Mouse (Mus musculus) left cerebral cortex, adult 18-20 months (tissue): ENCODE results near the gene Zmiz1. TPM values are rescaled to one million over a fixed set of nuclear protein-coding genes. Genes with fewer than 3 reads are reported as not detected.

Experiments used
- DNase-seq, 2 experiments: peaks; one replicate each; pipeline ENCODE4 v3.0.0; 2021 to 2022; ENCODE audit warnings: low spot score in 2 of 2, mixed read lengths in 1 of 2
- total RNA-seq, 2 experiments: library from RNA; stranded (reverse); gene quantifications; 2 replicates each; pipeline ENCODE4 v1.2.3; 2021

The Zmiz1 gene
- total RNA-seq, 2 experiments from 2014 or later, result 89.2 to 100 TPM

- no peak for DNase-seq
Measured at GRCm38 (mm10) chr14:25667587-25667986, 208.6 kb downstream of the Zmiz1 start.

- no peak for DNase-seq
Measured at GRCm38 (mm10) chr14:25679625-25680024, 220.6 kb downstream of the Zmiz1 start.

- no peak for DNase-seq
Measured at GRCm38 (mm10) chr14:25682020-25682419, 223.0 kb downstream of the Zmiz1 start.

GRCm38 (mm10) chr14:25686216-25686945, 227.4 kb downstream of the Zmiz1 start:
- DNase-seq, result no peak

GRCm38 (mm10) chr14:25686983-25687901, 228.3 kb downstream of the Zmiz1 start:
- no peak for DNase-seq

- no peak for DNase-seq
Measured at GRCm38 (mm10) chr14:25693271-25693887, 234.4 kb downstream of the Zmiz1 start.

- peak; percentile 95 to 98 for DNase-seq
Measured at GRCm38 (mm10) chr14:25693888-25694568, 235.0 kb downstream of the Zmiz1 start, which contains the start of gene Ppif. Ppif (plus strand) TSS chr14:25694154.

GRCm38 (mm10) chr14:25694569-25694897, 235.5 kb downstream of the Zmiz1 start:
- no peak for DNase-seq

- DNase-seq, result no peak
Measured at GRCm38 (mm10) chr14:25695059-25695458, 236.1 kb downstream of the Zmiz1 start.

GRCm38 (mm10) chr14:25696356-25696755, 237.4 kb downstream of the Zmiz1 start:
- DNase-seq, result no peak

- DNase-seq, result no peak
Measured at GRCm38 (mm10) chr14:25701986-25702385, 243.0 kb downstream of the Zmiz1 start.

- peak; percentile 47 to 63 for DNase-seq
Measured at GRCm38 (mm10) chr14:25707691-25708181, 248.8 kb downstream of the Zmiz1 start.

- DNase-seq, result no peak
Measured at GRCm38 (mm10) chr14:25708451-25708850, 249.5 kb downstream of the Zmiz1 start.

GRCm38 (mm10) chr14:25708917-25709316, 249.9 kb downstream of the Zmiz1 start:
- DNase-seq, result no peak

GRCm38 (mm10) chr14:25710073-25710472, 251.1 kb downstream of the Zmiz1 start:
- DNase-seq, result no peak

- DNase-seq, result no peak
Measured at GRCm38 (mm10) chr14:25710681-25711080, 251.7 kb downstream of the Zmiz1 start.

GRCm38 (mm10) chr14:25711177-25711576, 252.2 kb downstream of the Zmiz1 start:
- no peak for DNase-seq

- no peak for DNase-seq
Measured at GRCm38 (mm10) chr14:25711602-25712001, 252.6 kb downstream of the Zmiz1 start.

- peak in 1 of 2 experiments; percentile 53 for DNase-seq
Measured at GRCm38 (mm10) chr14:25713443-25713842, 254.5 kb downstream of the Zmiz1 start.
